Mouse (Mus musculus): ENCODE measurements around the gene Ehbp1l1.
"Not testable (repeated sequence)": the region's sequence is repeated elsewhere in the genome, so short reads cannot be mapped to it uniquely, and the experiment has no call there.

Gene Ehbp1l1

GRCm38 (mm10) chr19:5704801-5705571, 21.1 kb downstream of the Ehbp1l1 start:
- no peak for DNase-seq

DNA sequence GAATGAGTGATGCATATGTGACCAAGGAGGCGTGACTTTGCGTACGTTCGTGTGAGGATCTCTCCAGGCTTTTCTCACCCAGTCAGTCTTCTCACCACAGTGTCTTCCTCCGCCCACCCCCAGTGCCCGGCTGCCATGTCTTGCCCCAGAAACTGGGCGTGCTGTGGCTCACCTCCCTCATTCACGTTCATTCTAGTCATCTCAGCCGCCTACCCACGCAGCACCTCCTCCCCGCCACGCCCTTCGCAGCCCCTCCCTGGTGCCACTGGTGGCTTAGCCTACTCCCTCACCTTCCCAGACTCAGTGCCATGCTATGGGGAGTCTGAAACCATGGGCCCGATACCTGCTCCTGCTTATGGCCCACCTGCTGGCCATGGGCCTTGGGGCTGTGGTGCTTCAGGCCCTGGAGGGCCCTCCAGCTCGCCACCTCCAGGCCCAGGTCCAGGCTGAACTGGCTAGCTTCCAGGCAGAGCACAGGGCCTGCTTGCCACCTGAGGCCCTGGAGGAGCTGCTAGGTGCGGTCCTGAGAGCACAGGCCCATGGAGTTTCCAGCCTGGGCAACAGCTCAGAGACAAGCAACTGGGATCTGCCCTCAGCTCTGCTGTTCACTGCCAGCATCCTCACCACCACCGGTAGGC, 21.8 kb downstream of the Ehbp1l1 start, which contains the start of gene Kcnk7:
Gene Kcnk7 (plus strand): TSS at position 205 of the 638 bp plus-strand sequence.
- no peak for DNase-seq

DNA sequence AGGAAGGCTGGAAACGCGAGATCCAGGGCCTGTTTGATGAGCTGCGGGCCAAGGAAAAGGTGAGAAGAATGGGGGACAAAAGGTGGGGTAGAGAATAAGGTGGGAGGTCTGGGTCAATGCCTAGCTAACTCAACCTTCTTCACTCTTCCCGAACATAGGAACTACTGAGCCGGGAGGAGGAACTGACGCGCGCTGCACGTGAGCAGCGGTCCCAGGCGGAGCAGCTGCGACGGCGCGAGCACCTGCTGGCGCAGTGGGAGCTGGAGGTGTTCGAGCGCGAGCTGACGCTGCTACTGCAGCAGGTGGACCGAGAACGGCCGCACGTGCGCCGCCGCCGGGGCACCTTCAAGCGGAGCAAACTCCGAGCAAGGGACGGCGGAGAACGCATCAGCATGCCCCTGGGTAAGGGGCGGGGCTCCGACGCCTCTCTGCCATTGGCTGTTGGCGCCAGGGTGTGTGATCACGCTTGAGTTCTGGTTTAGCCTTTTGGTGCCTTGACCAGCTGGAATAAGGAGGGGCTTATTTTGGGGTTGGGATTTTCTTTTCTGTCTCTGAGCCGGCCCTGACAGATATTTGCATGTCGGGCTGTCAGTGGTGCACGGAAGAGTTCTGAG, 30.2 kb downstream of the Ehbp1l1 start:
- no peak for DNase-seq

- DNase-seq, result no peak
Observed at GRCm38 (mm10) chr19:5693801-5694200, 32.3 kb downstream of the Ehbp1l1 start.

DNA sequence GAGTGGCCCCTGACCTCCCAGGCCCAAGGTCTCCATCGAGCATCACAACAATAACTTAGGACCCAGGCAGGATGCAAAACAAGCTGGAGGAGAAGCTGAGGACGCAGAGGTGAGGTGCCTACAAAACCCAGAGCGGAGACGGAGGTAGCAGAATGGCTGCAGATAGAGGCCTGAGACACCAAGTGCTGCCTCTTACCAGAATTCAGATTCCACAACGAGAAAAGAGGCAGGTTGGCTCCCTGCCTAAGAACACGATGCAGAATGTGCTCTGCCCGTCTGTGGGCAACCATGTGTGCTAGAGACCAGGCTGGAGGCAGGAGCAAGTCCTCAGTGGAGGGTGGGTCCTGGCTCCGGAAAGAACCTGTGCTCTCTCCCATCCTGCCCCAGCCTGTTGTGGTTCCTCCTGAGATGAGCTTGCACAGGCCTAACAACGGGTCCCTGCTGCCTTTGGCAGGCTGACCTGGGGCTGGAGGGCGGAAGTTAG, 33.2 kb downstream of the Ehbp1l1 start:
- no peak for DNase-seq

- no peak for DNase-seq
Observed at GRCm38 (mm10) chr19:5692086-5692912, 33.8 kb downstream of the Ehbp1l1 start.

DNA sequence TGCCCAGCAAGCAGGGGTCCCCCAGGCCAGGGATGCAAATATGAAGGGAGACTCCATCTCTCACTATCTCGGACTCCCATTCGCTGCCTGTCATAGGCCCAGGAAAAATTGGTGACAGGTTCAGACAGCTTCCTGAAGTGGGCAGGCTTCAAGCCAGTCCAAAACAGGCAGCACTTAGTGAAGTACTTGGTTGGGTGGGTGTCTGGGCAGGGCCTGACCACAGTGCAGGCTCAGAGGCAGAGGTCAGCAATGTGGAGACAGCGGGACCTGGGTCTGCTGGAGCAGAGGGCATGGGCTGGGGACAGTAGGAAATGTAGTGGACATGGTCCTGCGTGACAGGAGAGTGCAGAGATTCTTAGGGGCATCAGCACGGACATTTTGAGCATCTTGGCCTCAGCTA, 34.5 kb downstream of the Ehbp1l1 start:
- DNase-seq, result no peak

DNA sequence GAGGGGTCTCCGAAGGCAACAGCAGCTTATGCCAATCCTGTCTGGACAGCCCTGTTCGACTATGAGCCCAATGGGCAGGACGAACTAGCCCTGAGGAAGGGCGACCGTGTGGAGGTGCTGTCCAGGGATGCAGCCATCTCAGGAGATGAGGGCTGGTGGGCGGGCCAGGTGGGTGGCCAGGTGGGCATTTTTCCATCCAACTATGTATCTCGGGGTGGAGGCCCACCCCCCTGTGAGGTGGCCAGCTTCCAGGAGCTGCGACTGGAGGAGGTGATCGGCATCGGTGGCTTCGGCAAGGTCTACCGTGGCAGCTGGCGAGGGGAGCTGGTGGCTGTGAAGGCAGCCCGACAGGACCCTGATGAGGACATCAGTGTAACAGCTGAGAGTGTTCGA, 35.8 kb downstream of the Ehbp1l1 start:
- peak; percentile 58 for DNase-seq

- peak; percentile 63 for DNase-seq
Observed at GRCm38 (mm10) chr19:5689565-5690342, 36.4 kb downstream of the Ehbp1l1 start.

- no peak for DNase-seq
Observed at GRCm38 (mm10) chr19:5689088-5689428, 37.1 kb downstream of the Ehbp1l1 start.

GRCm38 (mm10) chr19:5688200-5689087, 37.7 kb downstream of the Ehbp1l1 start, which contains the start of the genes Map3k11 and Pcnx3:
Gene Map3k11 (plus strand): TSS chr19:5688742.
Gene Pcnx3 (minus strand): TSS chr19:5688908.
- DNase-seq, result peak; percentile 98

DNA sequence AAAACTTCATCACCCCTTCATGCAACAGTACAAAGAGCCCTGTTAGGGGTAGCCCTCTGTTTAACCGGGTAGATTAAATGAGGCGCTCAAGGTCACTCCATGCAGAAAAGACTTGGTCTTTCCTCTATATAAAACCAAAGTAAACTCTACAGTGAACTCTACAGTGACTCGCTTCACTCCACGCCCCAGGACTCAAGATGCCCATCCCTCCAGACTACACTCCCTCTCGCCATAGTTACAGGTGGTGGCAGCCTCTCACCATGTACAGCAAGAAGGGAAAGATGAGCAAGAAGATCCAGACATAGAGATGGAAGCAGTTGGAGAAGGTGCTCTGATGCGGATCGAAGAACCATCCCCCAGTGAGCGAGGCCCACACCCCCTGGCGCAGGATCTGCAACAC, 38.4 kb downstream of the Ehbp1l1 start:
- DNase-seq, result no peak

DNA sequence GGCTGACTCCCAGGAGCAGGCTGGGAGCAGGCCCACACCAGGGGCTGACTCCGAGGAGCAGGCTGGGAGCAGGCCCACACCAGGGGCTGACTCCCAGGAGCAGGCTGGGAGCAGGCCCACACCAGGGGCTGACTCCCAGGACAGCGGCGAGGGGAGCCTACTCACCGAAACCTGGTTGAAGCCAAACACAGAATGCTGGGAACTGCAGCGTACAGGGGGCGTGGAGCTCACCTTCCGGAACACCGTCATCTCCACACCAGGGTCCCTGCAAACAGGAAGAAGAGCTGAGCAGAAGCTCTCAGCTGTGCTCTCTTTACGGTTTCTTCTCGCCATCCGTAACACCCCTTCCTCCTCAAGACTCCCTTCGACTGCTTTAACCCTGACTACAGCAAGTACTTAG, 39.2 kb downstream of the Ehbp1l1 start:
- not testable (repeated sequence) for DNase-seq

- no peak for DNase-seq
Observed at GRCm38 (mm10) chr19:5686437-5686836, 39.7 kb downstream of the Ehbp1l1 start.

GRCm38 (mm10) chr19:5685861-5686260, 40.3 kb downstream of the Ehbp1l1 start:
- DNase-seq, result no peak

- no peak for DNase-seq
Observed at GRCm38 (mm10) chr19:5685431-5685830, 40.7 kb downstream of the Ehbp1l1 start.

- DNase-seq, result no peak
Observed at GRCm38 (mm10) chr19:5684985-5685384, 41.1 kb downstream of the Ehbp1l1 start.

DNA sequence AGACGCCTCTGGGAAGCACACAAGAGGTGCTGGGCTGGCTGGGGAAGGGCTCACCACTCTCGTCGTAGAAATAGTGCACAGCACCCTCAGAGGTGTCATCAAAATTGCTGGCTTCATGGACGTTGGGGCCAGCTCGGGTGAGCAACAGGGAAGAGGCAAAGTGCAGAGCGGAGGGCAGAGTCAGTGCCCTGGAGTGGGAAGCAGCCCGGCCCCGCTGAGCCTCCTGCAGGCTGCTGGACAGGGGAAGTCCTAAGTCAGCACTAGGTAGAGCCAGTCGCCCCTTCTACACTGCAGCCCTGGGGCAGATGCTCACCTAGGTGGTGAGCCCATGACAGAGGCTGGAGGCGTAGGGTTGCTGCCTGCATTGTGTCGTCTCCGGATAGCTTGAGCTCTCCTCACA, 41.9 kb downstream of the Ehbp1l1 start:
- no peak for DNase-seq

DNA sequence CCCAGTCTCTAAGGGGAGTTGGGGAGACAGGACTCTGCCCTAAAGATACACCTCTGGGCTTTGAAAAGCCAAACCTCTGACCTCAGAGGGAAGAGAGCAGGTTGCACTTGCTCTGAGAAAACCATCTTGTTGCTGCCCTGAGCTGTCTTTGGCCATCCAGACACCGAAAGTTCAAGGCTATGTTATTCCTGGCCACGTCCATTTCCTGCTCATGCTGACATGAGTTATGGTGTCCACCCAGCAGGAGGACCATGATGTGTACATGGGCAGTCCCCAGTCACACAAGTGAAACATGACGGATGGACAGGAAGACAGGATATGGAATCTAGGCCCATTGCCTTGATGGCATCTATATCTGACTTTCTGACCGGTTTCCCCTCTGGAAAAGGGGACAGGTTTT, 45.7 kb downstream of the Ehbp1l1 start:
- DNase-seq, result no peak

DNA sequence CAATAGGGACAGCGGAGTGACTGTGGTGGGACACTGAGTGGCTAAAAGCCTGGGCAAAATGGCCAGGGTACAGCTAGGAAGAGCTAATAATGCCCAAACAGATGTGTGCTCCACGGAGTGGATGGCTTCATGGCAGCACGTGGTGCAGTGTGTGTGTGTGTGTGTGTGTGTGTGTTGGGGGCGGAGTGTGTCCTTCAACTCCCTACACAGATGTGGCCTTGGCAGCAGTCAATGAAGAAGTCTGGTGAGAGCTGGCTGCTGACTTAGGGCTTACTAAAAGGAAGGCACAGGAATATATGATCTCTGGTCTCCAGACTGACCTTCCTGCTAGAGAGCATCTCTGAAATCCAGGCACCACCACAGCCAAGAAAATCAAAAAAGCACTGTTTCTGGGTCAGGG, 57.7 kb downstream of the Ehbp1l1 start:
- DNase-seq, result no peak

- DNase-seq, result no peak
Observed at GRCm38 (mm10) chr19:5666386-5666785, 59.7 kb downstream of the Ehbp1l1 start.
